Mouse (Mus musculus): ENCODE results near the gene Dpm1. TPM values are rescaled to one million over a fixed set of nuclear protein-coding genes. Genes with fewer than 3 reads are reported as not detected.

Gene Dpm1
- total RNA-seq, 2 experiments from 2014 or later = 68.5 to 75.8 TPM

GRCm38 (mm10) chr2:168195721-168196120, 34.7 kb downstream of the Dpm1 start:
- intact Hi-C loops (cut with DNase I) = no loop called here
- Histone ChIP-seq H3K27ac (no peak overlapping the region), H3K4me3 (no peak overlapping the region)
- no peak for DNase-seq (ENCODE audit: extremely low spot score in 1 of 2, low spot score in 2 of 2)
- no peak for TF ChIP-seq CTCF (IDR thresholded peaks at IDR 0.05)

DNA sequence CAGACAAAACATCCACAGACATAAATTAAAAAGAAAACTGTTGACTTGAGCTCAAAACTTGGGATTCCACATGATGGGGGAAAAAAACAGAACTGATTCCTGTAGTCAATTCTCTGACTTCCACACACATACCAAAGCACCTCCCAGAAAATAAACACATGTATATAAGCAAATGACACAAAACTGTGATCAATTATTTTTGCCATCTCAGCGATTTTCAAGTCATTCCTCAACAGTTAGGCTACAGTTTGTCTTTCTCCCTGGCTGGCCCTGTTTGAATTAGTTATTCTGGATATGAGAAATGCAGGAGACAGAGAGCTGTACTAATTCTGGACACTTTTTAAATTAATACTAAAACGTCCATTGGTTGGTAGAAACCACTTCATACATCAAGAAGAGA, 36.7 kb downstream of the Dpm1 start:
- Histone ChIP-seq H3K4me3 (no peak overlapping the region), H3K27ac (no peak overlapping the region)
- DNase-seq (ENCODE audit: extremely low spot score in 1 of 2, low spot score in 2 of 2) = no peak
- intact Hi-C loops (cut with DNase I) = no loop called here
- TF ChIP-seq CTCF (IDR thresholded peaks at IDR 0.05) = no peak

DNA sequence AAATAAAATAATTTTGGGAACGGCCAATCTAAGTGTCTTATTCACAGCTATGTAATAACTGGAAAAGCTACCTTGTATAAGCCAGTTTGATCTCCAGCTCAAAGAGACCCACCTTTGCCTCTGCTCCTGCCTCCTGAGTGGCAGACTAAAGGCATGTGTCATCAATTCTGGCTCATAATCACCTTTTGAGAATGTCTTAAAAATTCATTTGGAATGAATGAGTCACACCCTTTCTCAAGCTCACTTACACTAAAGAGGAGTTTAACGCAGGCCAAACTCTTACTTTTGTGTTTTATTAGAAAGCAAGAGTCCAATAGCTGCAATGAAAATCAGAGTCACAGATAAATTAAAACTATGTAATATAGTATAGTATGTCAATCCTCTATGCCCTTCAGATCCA, 38.5 kb downstream of the Dpm1 start:
- intact Hi-C loops (cut with DNase I) = no loop called here
- DNase-seq (ENCODE audit: extremely low spot score in 1 of 2, low spot score in 2 of 2) = no peak
- Histone ChIP-seq H3K4me3 (no peak overlapping the region), H3K27ac (no peak overlapping the region)
- no peak for TF ChIP-seq CTCF (IDR thresholded peaks at IDR 0.05)

DNA sequence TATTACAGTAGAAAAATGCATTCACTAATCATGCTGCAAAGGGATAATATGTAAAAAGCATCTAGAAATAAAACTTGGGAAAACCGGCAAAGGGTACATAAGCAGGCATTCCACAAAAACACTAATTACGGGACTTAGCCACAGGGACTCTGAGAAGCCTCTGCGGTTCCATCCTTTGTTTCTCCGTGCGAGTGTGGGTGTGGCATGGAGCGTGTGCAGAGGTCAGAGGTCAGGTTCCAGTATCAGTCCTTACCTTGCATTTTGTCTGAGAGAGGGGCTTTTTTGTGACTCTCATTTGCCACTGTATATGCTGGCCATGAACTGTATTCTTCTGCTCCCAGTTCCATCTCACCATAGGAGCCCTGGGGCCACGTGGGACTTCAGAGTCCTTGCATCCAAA, 54.4 kb downstream of the Dpm1 start:
- Histone ChIP-seq H3K27ac (no peak overlapping the region), H3K4me3 (no peak overlapping the region)
- no peak for TF ChIP-seq CTCF (IDR thresholded peaks at IDR 0.05)
- intact Hi-C loops (cut with DNase I) = no loop called here
- DNase-seq (ENCODE audit: extremely low spot score in 1 of 2, low spot score in 2 of 2) = no peak

- no peak for DNase-seq (ENCODE audit: extremely low spot score in 1 of 2, low spot score in 2 of 2)
Observed at GRCm38 (mm10) chr2:168170167-168170685, 60.2 kb downstream of the Dpm1 start.

GRCm38 (mm10) chr2:168169800-168170113, 60.6 kb downstream of the Dpm1 start:
- Histone ChIP-seq H3K27ac (no peak overlapping the region), H3K4me3 (no peak overlapping the region)
- no peak for DNase-seq (ENCODE audit: extremely low spot score in 1 of 2, low spot score in 2 of 2)
- intact Hi-C loops (cut with DNase I) = no loop called here
- no peak for TF ChIP-seq CTCF (IDR thresholded peaks at IDR 0.05)

More at GRCm38 (mm10) chr2:168170167-168170685, 60.2 kb downstream of the Dpm1 start:
- Histone ChIP-seq H3K27ac (no peak overlapping the region), H3K4me3 (no peak overlapping the region)
- intact Hi-C loops (cut with DNase I) = no loop called here
- TF ChIP-seq CTCF (IDR thresholded peaks at IDR 0.05) = no peak

DNA sequence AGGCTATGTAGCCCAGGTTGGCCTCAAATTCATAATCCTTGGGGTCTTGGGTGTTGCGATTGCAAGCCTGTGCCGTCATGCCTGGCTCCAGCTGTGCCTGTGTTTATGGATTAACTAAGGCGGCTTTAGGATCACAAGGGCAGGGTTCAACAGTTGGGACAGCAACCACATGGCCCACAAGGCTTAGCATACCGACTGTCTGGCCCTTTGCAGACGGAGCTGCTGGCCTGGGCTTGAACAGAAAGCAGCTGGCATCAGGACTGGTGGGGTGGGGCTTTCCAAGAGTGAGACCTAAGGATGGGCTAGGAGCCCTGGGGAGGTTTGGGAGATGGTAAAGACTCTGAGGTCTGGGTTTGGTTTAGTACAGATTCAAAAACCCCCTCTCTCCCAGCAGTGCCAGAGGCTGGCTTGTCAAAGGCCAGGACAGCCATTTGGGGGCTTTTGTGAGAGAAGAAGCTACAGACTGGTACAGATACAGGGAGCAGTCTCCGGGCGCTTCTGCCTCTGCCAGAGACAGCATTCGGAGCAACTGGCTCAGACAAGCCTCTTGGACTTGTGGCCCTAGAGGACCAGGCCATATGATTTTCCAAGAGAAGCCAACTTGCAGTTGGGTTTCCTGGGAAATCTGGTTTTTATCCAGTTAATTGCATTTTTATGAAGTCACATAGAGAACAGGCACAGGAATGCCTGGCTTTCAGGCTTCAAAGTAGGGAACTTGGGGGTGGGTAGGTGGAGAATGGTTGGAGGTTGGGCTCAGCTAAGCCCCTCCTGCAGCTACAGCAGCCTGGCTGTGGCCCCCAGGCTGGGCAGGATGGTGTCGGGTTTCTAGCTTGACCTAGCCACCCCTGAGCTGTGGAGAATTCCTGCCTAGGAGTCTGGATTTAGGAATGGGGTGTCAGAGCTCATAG, 61.2 kb downstream of the Dpm1 start:
- DNase-seq (ENCODE audit: extremely low spot score in 1 of 2, low spot score in 2 of 2) = no peak
- Histone ChIP-seq H3K27ac (no peak overlapping the region), H3K4me3 (no peak overlapping the region)
- intact Hi-C loops (cut with DNase I) = no loop called here
- TF ChIP-seq CTCF (IDR thresholded peaks at IDR 0.05) = no peak

- Histone ChIP-seq H3K27ac (no peak overlapping the region), H3K4me3 (no peak overlapping the region)
- intact Hi-C loops (cut with DNase I) = no loop called here
- no peak for DNase-seq (ENCODE audit: extremely low spot score in 1 of 2, low spot score in 2 of 2)
- no peak for TF ChIP-seq CTCF (IDR thresholded peaks at IDR 0.05)
Observed at GRCm38 (mm10) chr2:168167781-168168180, 62.6 kb downstream of the Dpm1 start.

GRCm38 (mm10) chr2:168166750-168167460, 63.5 kb downstream of the Dpm1 start:
- no peak for TF ChIP-seq CTCF (IDR thresholded peaks at IDR 0.05)
- Histone ChIP-seq H3K4me3 (no peak overlapping the region), H3K27ac (no peak overlapping the region)
- no peak for DNase-seq (ENCODE audit: extremely low spot score in 1 of 2, low spot score in 2 of 2)
- intact Hi-C loops (cut with DNase I) = no loop called here

DNA sequence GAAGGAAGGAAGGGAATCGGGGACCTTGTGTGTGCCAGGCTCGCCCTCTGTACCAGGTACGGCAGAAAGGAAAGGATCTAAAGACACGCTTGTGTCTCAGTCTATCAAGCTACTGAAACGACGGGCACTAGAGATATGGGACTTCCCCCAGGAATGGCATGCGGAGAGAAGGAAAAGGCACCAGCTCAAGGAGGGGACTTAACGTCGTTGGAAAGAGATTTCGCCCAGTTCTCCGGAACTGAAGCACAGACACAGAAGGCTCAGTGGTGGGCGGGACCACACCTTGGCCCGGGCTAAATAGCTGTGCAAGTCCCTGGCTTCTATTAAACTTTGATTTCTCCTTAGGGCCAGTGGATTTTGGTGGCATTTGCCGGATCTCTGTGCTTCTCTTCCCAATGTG, 68.4 kb downstream of the Dpm1 start:
- H3K4me3 ChIP-seq = no peak overlapping the region
- no peak for TF ChIP-seq CTCF (IDR thresholded peaks at IDR 0.05)
- no peak for DNase-seq (ENCODE audit: extremely low spot score in 1 of 2, low spot score in 2 of 2)
- intact Hi-C loops (cut with DNase I) = no loop called here
- H3K27ac ChIP-seq = no peak overlapping the region

DNA sequence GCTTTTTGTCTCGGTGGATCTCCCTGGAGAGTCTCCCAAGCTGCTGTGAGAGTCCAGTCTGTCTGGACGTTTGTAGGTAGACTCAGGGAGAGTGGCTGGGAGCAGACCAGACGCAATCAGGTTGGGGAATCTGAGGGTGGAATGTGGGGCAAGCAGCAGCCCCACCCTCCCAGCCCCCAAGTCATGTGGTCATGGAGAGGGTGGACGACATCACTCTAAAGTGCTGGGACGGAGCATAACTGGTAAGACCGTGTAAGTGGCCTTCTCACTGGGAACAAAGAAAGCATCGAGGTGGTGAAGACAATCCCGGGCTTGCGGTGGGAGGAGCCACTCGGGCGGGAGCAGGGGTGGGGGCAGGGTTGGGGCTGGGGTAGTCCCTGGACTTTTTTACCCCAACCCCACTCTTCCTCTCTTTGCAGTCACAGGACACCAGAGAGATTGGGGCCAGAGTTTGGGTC, 68.8 kb downstream of the Dpm1 start:
- DNase-seq (ENCODE audit: extremely low spot score in 1 of 2, low spot score in 2 of 2) = no peak
- intact Hi-C loops (cut with DNase I) = no loop called here
- no peak for TF ChIP-seq CTCF (IDR thresholded peaks at IDR 0.05)
- Histone ChIP-seq H3K4me3 (no peak overlapping the region), H3K27ac (no peak overlapping the region)

- no peak overlapping the region for H3K27ac ChIP-seq
- no peak for DNase-seq (ENCODE audit: extremely low spot score in 1 of 2, low spot score in 2 of 2)
- intact Hi-C loops (cut with DNase I) = no loop called here
- no peak overlapping the region for H3K4me3 ChIP-seq
- TF ChIP-seq CTCF (IDR thresholded peaks at IDR 0.05) = no peak
Observed at GRCm38 (mm10) chr2:168160370-168160930, 69.9 kb downstream of the Dpm1 start.

Small RNA genes lying within 50 kb of the gene (microRNA-seq; reads per million reads assigned to microRNA genes)
- gene Gm24561 = 0 reads per million in 2 experiments

Other genes with a start within 250 kb of the Dpm1 start
- gene Ripor3, start 220.0 kb downstream of the Dpm1 start, total RNA-seq (2021) = under 1 TPM; 0.21 to 0.61 TPM
- 1 to 10 TPM; 5.5 to 6.8 TPM for gene Pard6b, start 149.6 kb downstream of the Dpm1 start, total RNA-seq (2021)
- 10 to 100 TPM; 84.0 to 91.6 TPM for gene Adnp, start 23.5 kb downstream of the Dpm1 start, total RNA-seq (2021)
- 10 to 100 TPM; 26.9 to 32.3 TPM for gene Gm20716, start 227 bp downstream of the Dpm1 start, total RNA-seq (2021)
- 10 to 100 TPM; 19.6 to 20.1 TPM for gene Mocs3, start within 50 bp of the Dpm1 start, total RNA-seq (2021)
- 10 to 100 TPM; 30.5 to 39.6 TPM for gene Kcng1, start 51.1 kb upstream of the Dpm1 start, total RNA-seq (2021)

All from left cerebral cortex, adult 2 months (tissue).